Mouse (Mus musculus): ENCODE data around the gene Ank.
"Not testable (repeated sequence)": the region's sequence is repeated elsewhere in the genome, so short reads cannot be mapped to it uniquely, and the experiment has no call there.

Ank gene

DNA sequence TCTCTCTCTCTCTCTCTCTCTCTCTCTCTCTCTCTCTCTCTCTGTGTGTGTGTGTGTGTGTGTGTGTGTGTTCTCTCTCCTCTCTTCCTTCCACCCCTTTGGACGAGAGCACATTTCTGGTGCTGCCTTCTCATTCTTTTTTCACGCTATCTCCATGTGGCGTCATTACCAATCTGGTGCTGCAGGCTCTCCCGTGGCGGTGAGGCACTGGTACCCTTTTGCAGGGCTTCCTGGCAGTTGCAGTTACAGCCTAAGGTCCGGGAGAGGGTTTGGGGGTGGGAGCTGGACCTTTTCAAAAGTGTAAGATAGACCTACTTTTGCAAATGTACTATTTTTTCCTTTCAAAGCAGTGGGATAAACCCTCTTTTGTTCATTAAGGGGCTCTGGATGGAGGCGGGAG lies 1.2 kb downstream of the Ank start:
- peak; percentile 30 for DNase-seq (ENCODE audit: low spot score)

GRCm38 (mm10) chr15:27468822-27469488 lies 2.5 kb downstream of the Ank start:
- DNase-seq (ENCODE audit: low spot score): no peak

DNA sequence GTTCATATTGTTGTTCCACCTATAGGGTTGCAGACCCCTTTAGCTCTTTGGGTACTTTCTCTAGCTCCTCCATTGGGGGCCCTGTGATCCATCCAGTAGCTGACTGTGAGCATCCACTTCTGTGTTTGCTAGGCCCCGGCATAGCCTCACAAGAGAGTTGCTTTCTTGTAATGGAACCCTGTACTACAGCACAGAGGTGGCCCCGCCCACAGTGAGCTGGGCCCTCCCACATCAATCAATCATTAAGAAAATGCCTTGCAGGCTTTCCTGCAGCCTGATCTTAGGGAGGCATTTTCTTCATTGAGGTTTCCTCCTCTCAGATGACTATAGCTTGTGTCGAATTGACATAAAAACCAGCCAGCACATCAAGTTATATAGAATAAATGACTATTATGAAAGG lies 3.9 kb downstream of the Ank start:
- not testable (repeated sequence) for DNase-seq (ENCODE audit: low spot score)

DNA sequence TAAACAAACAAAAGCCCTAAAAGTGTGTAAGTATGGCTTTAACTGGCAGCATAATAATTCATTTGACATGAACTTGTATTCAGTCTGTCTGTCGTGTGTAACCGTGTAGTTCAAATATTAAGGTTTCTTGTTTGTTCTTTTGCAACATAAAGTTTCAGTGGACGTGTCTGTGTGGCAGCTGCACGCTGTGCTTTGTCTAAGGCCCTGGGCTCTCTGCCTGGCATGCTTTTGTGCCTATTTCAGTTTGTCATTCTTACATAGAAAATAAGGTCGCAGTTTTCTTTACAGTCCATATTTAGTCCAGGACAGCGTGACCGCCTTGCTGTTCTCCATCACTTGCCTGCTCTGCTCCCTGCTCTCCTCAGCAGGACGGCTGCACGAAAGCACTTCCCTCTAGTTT lies 5.8 kb downstream of the Ank start:
- DNase-seq (ENCODE audit: low spot score): no peak

- DNase-seq (ENCODE audit: low spot score): no peak
Measured at GRCm38 (mm10) chr15:27475988-27476387, 9.5 kb downstream of the Ank start.

DNA sequence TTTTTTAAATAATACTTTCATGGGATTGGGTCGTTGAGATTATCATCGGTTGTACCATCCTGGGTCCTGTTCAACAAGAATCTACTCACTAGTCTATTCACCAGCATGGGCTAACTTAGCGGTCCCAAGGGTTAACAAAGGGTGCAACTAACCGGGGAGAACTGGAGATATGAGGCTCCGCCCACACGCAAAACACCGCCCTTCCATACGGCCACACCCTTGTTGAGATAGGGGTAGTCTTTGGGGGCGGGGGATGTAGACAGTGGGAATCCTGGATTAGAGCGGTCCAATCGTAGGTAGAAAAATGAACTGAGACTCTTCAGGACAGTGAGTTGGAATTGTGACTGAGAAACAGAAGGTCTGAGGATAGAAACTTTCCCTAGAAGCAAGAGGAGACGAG lies 10.2 kb downstream of the Ank start:
- no peak for DNase-seq (ENCODE audit: low spot score)

DNA sequence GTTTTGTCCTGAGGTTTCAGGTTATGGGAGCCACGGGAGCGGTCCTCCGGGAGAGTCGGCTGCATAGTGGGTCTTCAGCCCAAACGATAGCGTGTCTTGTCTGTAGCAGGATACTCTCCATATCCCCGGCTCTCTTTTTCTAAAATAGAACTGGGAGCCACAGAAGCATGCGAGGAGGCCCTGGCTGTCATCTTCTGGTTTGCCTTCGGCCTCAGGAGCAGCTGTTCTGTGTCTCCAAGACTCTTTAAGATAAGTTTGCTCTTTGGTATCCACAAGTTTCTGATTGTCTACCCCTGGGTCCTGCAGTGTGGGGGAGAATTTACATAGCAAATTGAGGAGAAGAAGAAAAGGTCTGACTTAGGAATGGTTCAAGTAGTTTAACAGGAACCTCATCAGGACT lies 10.7 kb downstream of the Ank start:
- no peak for DNase-seq (ENCODE audit: low spot score)

- no peak for DNase-seq (ENCODE audit: low spot score)
Measured at GRCm38 (mm10) chr15:27477630-27478029, 11.2 kb downstream of the Ank start.

- no peak for DNase-seq (ENCODE audit: low spot score)
Measured at GRCm38 (mm10) chr15:27480333-27481015, 14.0 kb downstream of the Ank start.

GRCm38 (mm10) chr15:27481956-27482355 lies 15.5 kb downstream of the Ank start:
- DNase-seq (ENCODE audit: low spot score): no peak

GRCm38 (mm10) chr15:27483183-27483582 lies 16.7 kb downstream of the Ank start:
- no peak for DNase-seq (ENCODE audit: low spot score)

- no peak for DNase-seq (ENCODE audit: low spot score)
Measured at GRCm38 (mm10) chr15:27485567-27486278, 19.2 kb downstream of the Ank start.

DNA sequence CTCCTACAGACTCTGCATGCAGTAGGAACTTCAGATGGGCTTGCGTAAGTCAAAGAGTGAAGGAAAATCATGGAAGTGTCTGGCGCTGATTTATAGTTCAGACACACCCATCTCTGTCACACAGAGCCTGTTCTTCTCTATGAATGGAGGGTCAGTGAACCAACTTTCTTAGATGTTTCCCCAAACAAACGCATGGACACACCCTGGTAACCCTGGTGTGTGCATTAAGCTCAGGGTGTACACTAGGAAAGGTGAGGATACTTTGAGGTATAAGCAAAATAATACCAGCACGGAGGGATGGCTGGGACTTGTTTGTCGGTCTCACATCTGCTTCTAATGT lies 19.8 kb downstream of the Ank start:
- no peak for DNase-seq (ENCODE audit: low spot score)

DNA sequence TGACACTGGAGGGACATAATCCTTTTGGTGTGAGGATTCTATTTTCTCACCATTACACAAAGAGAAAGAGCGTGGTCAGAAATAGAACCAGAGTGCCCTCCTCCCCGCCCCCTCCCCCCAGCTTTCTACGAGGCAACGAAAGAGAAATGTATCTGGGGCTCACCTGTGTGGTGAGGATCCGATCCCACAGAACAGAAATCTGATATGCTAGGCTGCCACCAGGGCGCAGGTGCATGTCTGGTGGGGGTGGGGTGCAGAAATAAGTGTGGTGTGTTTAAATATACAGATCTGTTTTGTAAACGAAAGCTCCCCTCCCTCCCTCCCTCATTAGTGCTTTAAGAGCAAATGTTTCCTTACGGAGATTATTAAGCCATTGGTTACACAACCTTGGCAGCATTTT lies 20.6 kb downstream of the Ank start:
- no peak for DNase-seq (ENCODE audit: low spot score)

- DNase-seq (ENCODE audit: low spot score): no peak
Measured at GRCm38 (mm10) chr15:27488042-27488441, 21.6 kb downstream of the Ank start.

- DNase-seq (ENCODE audit: low spot score): no peak
Measured at GRCm38 (mm10) chr15:27490676-27491075, 24.2 kb downstream of the Ank start.

DNA sequence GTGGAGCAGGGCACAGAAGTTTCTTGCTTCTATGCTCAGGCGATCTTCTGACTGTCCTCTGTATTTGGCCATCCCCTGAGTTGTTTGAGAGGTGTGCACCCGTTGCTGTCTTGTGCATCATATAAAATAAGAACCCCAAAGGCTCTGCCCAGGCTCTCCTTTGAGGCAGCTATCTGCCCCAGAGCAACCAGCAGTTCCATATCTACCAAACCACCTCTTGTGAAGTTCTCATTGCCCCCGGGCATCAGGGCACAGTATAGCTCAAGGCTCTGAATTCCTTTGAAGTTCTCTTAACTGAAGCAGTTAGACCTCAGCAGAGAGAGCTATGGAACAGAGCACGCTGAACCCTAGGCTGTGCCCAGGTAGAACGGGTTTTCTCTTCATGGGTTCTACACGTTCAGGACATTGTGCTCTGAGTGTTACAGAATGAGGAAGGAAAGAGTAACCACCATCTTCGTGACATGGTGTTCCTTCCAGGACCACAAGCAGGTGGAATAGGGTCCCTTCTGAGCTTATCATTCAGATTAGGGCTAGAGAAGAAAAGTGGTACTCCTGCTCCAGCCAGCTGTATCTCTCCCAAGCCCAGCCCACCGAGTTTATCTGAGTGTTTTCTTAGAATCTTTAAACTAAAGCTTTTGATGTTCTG lies 25.1 kb downstream of the Ank start:
- no peak for DNase-seq (ENCODE audit: low spot score)

- no peak for DNase-seq (ENCODE audit: low spot score)
Measured at GRCm38 (mm10) chr15:27492156-27492555, 25.7 kb downstream of the Ank start.

GRCm38 (mm10) chr15:27492734-27493133 lies 26.3 kb downstream of the Ank start:
- DNase-seq (ENCODE audit: low spot score): no peak

DNA sequence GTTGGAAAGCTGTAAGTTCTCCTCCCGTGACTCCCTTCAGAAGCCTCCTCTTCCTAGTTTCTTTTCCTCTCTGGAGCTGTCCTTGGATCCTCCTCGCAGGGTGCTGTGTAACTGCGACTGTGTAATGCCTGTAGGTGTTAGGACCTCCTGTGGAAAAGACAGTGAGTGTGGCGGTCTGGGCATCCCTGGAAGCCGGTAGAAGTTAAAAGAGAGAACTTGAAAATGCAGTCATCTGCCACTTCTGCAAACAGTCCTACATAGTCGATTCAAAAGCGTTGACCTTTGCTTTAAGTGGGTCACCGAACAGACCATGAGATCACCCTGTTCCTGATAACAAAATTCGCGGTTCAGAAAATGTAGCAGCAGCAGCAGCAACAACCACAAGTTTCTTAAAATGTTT lies 27.0 kb downstream of the Ank start:
- peak; percentile 35 for DNase-seq (ENCODE audit: low spot score)

- no peak for DNase-seq (ENCODE audit: low spot score)
Measured at GRCm38 (mm10) chr15:27495981-27496401, 29.5 kb downstream of the Ank start.

DNA sequence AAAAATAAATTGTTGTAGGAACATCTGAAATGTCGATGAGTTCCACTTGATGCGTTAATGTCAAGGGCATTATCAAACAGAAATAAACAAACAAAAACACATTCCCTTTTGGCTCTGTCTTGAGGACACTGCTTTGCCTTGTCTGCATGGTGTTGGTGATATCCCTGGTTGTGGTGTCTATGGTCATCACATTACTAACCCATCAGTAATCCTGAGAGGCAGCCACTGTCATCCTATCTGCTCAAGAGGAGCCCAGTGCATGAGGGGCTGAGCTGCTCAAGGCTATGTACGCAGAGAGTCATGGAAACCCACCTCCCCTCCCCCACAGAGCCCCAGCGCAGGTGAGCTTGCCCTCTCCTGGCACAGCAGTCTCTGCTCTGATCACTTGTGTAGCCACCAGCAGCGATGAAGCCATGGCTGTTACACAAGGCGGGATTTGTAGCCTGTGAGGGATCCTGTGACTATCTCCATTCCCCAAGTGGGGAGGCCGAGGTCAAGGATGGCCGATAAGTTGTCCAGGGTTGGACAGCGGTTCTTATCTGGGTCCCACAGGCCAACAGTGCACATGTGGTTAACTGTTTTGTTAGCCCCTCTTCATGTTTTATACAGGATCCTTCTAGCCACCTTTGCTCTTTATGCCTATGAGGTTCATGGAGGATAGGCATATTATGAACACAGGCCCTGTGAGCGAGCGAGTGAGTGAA lies 30.3 kb downstream of the Ank start:
- no peak for DNase-seq (ENCODE audit: low spot score)
